Mouse (Mus musculus) neural tube, embryonic 15.5 days (tissue): ENCODE measurements around the gene Selenbp2. TPM values are rescaled to one million over a fixed set of nuclear protein-coding genes. Genes with fewer than 3 reads are reported as not detected.
"Not testable (repeated sequence)": the region's sequence is repeated elsewhere in the genome, so short reads cannot be mapped to it uniquely, and the experiment has no call there.

Source experiments
- ATAC-seq: fragments of 200-750 bp; cut with Nextera tagmentation; 2 replicates; pipeline ENCODE4 v1.8.0; 2017; ENCODE audit warnings: mild to moderate bottlenecking, moderate TSS enrichment, moderate library complexity; ENCODE audit not compliant: low FRiP score
- H3K27ac ChIP-seq: fragments of 300-500 bp; sonication (generic); replicated peaks from 2 replicates; pipeline ENCODE4 v1.5.1; 2015; ENCODE audit warnings: mild to moderate bottlenecking, inconsistent platforms
- H3K27me3 ChIP-seq: fragments of 300-500 bp; sonication (generic); replicated peaks from 2 replicates; pipeline ENCODE4 v1.6.1; 2015; ENCODE audit warnings: inconsistent platforms
- H3K36me3 ChIP-seq: fragments of 300-500 bp; sonication (generic); 2 replicates; pipeline ENCODE4 v1.6.1; 2015; ENCODE audit warnings: inconsistent platforms
- H3K4me1 ChIP-seq: fragments of 300-500 bp; sonication (generic); 2 replicates; pipeline ENCODE4 v1.6.1; 2015; ENCODE audit warnings: inconsistent platforms
- H3K4me2 ChIP-seq: fragments of 300-500 bp; sonication (generic); 2 replicates; pipeline ENCODE4 v1.6.1; 2015; ENCODE audit warnings: inconsistent platforms, mild to moderate bottlenecking, moderate library complexity
- H3K4me3 ChIP-seq: fragments of 300-500 bp; sonication (generic); replicated peaks from 2 replicates; pipeline ENCODE4 v1.5.1; 2015; ENCODE audit warnings: mild to moderate bottlenecking, inconsistent platforms
- H3K9ac ChIP-seq: fragments of 300-500 bp; sonication (generic); replicated peaks from 2 replicates; pipeline ENCODE4 v1.6.1; 2015; ENCODE audit warnings: mild to moderate bottlenecking, inconsistent platforms
- H3K9me3 ChIP-seq: fragments of 300-500 bp; sonication (generic); replicated peaks from 2 replicates; pipeline ENCODE4 v1.6.1; 2016; ENCODE audit warnings: inconsistent platforms
- WGBS: fragments of 180-500 bp; shearing (Covaris S2); methylation state at CpG from one replicate; pipeline ENCODE4 v1.1.7; 2015; ENCODE audit warnings: mixed read lengths; 5-methylcytosine and 5-hydroxymethylcytosine counted together
- polyA plus RNA-seq: library from polyadenylated mRNA; unstranded; fragments of >200 nt; fragmentation: Nextera tagmentation; extraction: Ambion mirVana; gene quantifications from 2 replicates; pipeline ENCODE4 v1.2.1, GENCODE M21; 2015

The Selenbp2 gene
- polyA plus RNA-seq, 1 experiment from 2014 or later = 0.35 TPM

- ATAC-seq = no peak
- Histone ChIP-seq H3K4me2 (no peak overlapping the region), H3K4me1 (no peaks in the 10 kb centered on the region), H3K27me3 (no peaks in the 10 kb centered on the region), H3K4me3 (no peak overlapping the region), H3K9ac (no peak overlapping the region), H3K27ac (no peak overlapping the region), H3K36me3 (no peaks in the 10 kb centered on the region), H3K9me3 (no peaks in the 10 kb centered on the region)
- WGBS = 82% methylated on average over 8 of the region's 8 CpGs
These were observed 14.0 kb upstream of the Selenbp2 start for GRCm38 (mm10) chr3:94679351-94679841.

GRCm38 (mm10) chr3:94680032-94680431, 13.3 kb upstream of the Selenbp2 start:
- ATAC-seq, H3K27ac ChIP-seq, H3K36me3 ChIP-seq, H3K9me3 ChIP-seq, H3K27me3 ChIP-seq, H3K4me1 ChIP-seq, H3K4me3 ChIP-seq, H3K4me2 ChIP-seq, H3K9ac ChIP-seq: not testable (repeated sequence)
- WGBS = 93% methylated on average over 12 of the region's 12 CpGs

- Histone ChIP-seq H3K4me1 (no peaks in the 10 kb centered on the region), H3K4me2 (no peak overlapping the region), H3K27me3 (no peaks in the 10 kb centered on the region), H3K4me3 (no peak overlapping the region), H3K9me3 (no peaks in the 10 kb centered on the region), H3K36me3 (no peaks in the 10 kb centered on the region), H3K9ac (no peak overlapping the region), H3K27ac (no peak overlapping the region)
- WGBS = 90% methylated on average over 16 of the region's 16 CpGs
- no peak for ATAC-seq
These were observed 12.6 kb upstream of the Selenbp2 start for GRCm38 (mm10) chr3:94680783-94681182.

DNA sequence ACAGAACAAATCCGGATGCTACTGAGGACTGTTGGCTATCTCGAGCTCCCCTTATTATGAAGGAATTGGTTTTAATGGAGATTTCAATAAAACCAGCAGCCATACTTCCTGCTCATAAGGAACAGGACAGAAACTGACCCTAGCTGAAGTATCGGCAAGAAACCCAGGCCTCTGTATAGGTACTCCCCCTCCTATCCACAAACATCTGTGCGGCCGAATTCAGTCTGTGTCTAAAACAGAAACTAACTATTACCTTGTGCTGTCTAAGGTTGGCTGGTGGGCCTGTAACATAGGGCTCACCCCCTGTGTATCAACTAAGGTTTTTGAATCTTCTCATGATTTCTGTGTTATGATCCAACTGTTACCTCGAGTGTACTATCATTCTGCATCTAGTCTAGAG, 9.7 kb upstream of the Selenbp2 start:
- Histone ChIP-seq H3K27ac (no peak overlapping the region), H3K4me2 (no peak overlapping the region), H3K9me3 (no peaks in the 10 kb centered on the region), H3K4me1 (no peaks in the 10 kb centered on the region), H3K36me3 (no peaks in the 10 kb centered on the region), H3K27me3 (no peaks in the 10 kb centered on the region), H3K4me3 (no peak overlapping the region), H3K9ac (no peak overlapping the region)
- WGBS = 89% methylated on average over 6 of the region's 6 CpGs
- ATAC-seq = no peak

DNA sequence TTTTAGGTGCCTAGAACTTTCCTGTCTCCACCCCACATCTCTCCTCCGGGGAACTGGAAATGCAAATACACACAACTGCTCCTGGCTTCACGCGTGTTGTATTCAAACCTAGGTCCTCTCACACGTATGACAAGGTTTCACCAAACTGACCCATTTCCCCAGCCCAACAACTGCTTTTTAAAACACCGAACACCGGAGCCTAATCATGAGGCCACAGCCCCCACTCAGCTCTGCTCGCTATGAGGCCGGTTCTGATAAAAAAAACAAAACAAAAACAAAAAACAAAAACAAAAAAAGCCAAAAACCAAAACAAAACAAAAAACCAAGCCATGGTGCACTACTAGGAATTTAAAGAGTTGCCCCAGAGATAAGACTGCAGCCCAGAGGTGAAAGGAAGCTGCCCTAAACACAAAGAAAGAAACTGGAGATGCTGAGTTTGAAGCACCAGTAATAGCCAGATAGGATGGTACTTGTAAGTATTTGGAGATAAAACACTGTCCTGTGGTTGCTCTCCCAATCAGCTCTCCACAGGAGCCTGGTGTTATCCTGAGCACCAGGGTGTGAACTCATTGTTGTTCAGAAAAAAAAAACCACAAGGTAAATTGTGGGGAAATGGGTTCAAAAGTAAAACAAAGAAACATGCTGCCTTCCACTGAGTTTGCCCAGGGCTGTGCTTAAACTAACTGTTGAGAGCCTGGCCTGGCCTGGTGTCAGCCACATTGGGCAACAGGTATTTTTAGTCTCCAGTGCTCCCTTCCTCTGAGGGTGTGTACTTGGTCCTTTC, 7.2 kb upstream of the Selenbp2 start:
- WGBS = 88% methylated on average over 8 of the region's 8 CpGs
- H3K4me1 ChIP-seq, H3K4me2 ChIP-seq, H3K27me3 ChIP-seq, H3K27ac ChIP-seq, H3K36me3 ChIP-seq, ATAC-seq, H3K9me3 ChIP-seq, H3K9ac ChIP-seq, H3K4me3 ChIP-seq: not testable (repeated sequence)

- not testable (repeated sequence) for H3K9ac ChIP-seq, H3K4me3 ChIP-seq, H3K27me3 ChIP-seq, H3K9me3 ChIP-seq, H3K27ac ChIP-seq, H3K4me2 ChIP-seq, H3K4me1 ChIP-seq, ATAC-seq, H3K36me3 ChIP-seq
- 91% methylated on average over 3 of the region's 3 CpGs for WGBS
These were observed 4.7 kb upstream of the Selenbp2 start for GRCm38 (mm10) chr3:94688698-94689097.

DNA sequence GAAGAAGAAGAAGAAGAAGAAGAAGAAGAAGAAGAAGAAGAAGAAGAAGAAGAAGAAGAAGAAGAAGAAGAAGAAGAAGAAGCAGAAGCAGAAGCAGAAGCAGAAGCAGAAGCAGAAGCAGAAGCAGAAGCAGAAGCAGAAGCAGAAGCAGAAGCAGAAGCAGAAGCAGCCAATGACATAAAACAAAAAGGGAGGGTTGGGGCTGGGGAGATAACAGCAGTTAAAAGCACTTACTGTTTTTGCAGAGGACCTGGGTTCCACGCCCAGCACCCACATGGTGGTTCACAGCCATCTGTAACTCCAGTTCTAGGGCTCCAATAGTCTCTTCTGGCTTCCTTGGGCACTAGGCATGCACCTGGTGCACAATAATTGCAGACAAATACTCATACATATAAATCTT, 4.2 kb upstream of the Selenbp2 start:
- not testable (repeated sequence) for ATAC-seq, H3K36me3 ChIP-seq, H3K27ac ChIP-seq, H3K4me1 ChIP-seq, H3K27me3 ChIP-seq, H3K9me3 ChIP-seq, H3K9ac ChIP-seq, H3K4me3 ChIP-seq, H3K4me2 ChIP-seq
- 77% methylated on average over 1 of the region's 1 CpGs for WGBS

- not testable (repeated sequence) for H3K4me2 ChIP-seq, ATAC-seq, H3K27me3 ChIP-seq, H3K9ac ChIP-seq, H3K4me1 ChIP-seq, H3K9me3 ChIP-seq, H3K4me3 ChIP-seq, H3K27ac ChIP-seq, H3K36me3 ChIP-seq
- WGBS = 63% methylated on average over 6 of the region's 6 CpGs
These were observed 3.2 kb upstream of the Selenbp2 start for GRCm38 (mm10) chr3:94690162-94690561.

DNA sequence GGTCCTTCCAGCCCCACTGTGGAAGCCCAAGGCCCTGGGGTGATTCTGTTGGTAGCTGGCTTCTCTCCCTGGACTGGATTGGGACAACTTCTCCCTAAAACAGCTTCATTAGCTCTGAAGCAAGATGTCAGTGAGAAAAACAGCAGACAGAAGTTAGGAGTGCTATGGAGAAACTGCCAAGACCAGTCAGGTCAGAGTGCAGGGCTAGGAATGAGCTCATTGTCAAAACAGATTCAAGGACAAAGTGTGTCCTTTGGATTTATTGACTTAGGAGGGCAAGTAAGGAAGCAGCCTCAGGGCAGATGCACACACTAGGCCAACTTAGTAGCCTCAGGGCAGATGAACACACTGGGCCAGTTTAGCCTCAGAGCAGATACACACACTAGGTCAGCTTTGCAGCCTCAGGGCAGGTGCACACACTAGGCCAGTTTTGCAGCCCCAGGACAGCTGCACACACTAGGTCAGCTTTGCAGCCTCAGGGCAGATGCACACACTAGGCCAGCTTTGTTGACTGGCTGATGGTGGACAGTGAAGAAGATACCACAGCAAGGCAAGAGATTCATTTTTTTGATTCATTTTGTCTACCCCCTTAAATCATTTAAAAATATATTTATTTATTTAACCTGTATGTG, 2.6 kb upstream of the Selenbp2 start:
- ATAC-seq = no peak
- H3K27ac ChIP-seq = no peak overlapping the region
- no peak overlapping the region for H3K9ac ChIP-seq
- H3K4me2 ChIP-seq = no peak overlapping the region
- no peaks in the 10 kb centered on the region for H3K4me1 ChIP-seq
- H3K9me3 ChIP-seq = no peaks in the 10 kb centered on the region
- H3K27me3 ChIP-seq = no peaks in the 10 kb centered on the region
- no peak overlapping the region for H3K4me3 ChIP-seq
- H3K36me3 ChIP-seq = no peaks in the 10 kb centered on the region

- H3K4me2 ChIP-seq, ATAC-seq, H3K4me3 ChIP-seq, H3K27me3 ChIP-seq, H3K27ac ChIP-seq, H3K4me1 ChIP-seq, H3K36me3 ChIP-seq, H3K9me3 ChIP-seq, H3K9ac ChIP-seq: not testable (repeated sequence)
- WGBS = 90% methylated on average over 4 of the region's 4 CpGs
These were observed 1.7 kb upstream of the Selenbp2 start for GRCm38 (mm10) chr3:94691694-94692093.

- H3K36me3 ChIP-seq, H3K4me3 ChIP-seq, H3K27me3 ChIP-seq, H3K9me3 ChIP-seq, H3K4me1 ChIP-seq, H3K27ac ChIP-seq, H3K9ac ChIP-seq, H3K4me2 ChIP-seq, ATAC-seq: not testable (repeated sequence)
- WGBS = 30% methylated on average over 5 of the region's 8 CpGs
These were observed 518 bp downstream of the Selenbp2 start for GRCm38 (mm10) chr3:94693874-94694273.

- H3K4me3 ChIP-seq, H3K36me3 ChIP-seq, H3K9me3 ChIP-seq, ATAC-seq, H3K4me1 ChIP-seq, H3K27me3 ChIP-seq, H3K4me2 ChIP-seq, H3K9ac ChIP-seq, H3K27ac ChIP-seq: not testable (repeated sequence)
- WGBS = 91% methylated on average over 6 of the region's 6 CpGs
These were observed 2.2 kb downstream of the Selenbp2 start for GRCm38 (mm10) chr3:94695591-94695990.
